Mouse (Mus musculus): ENCODE results near the gene Bhmt2. TPM values are rescaled to one million over a fixed set of nuclear protein-coding genes. Genes with fewer than 3 reads are reported as not detected.

Gene Bhmt2
- polyA plus RNA-seq, 1 experiment from 2014 or later: not detected

- WGBS: 72% methylated on average over 19 of the region's 19 CpGs
- no peak within 1 kb of the TSS for H3K9ac ChIP-seq (replicated peaks)
- no peaks in the 10 kb centered on the region for H3K36me3 ChIP-seq
- no peak within 1 kb of the TSS for H3K4me2 ChIP-seq (replicated peaks)
- H3K4me3 ChIP-seq: no peak within 1 kb of the TSS
- H3K27ac ChIP-seq (replicated peaks): no peak within 1 kb of the TSS
- H3K4me1 ChIP-seq: no peaks in the 10 kb centered on the region
- no peak for ATAC-seq (ENCODE audit: low FRiP score, low read depth)
- no peaks in the 10 kb centered on the region for H3K9me3 ChIP-seq
- no peaks in the 10 kb centered on the region for H3K27me3 ChIP-seq
Observed at GRCm38 (mm10) chr13:93637282-93638245, 36.5 kb downstream of the Bhmt2 start, which contains the start of gene Bhmt. Gene Bhmt (minus strand): TSS chr13:93637961.

GRCm38 (mm10) chr13:93636561-93636960, 37.5 kb downstream of the Bhmt2 start:
- Histone ChIP-seq H3K9me3 (no peaks in the 10 kb centered on the region), H3K27ac (replicated peaks) (no peak overlapping the region), H3K36me3 (no peaks in the 10 kb centered on the region), H3K4me2 (replicated peaks) (no peak overlapping the region), H3K4me3 (no peak overlapping the region), H3K4me1 (no peaks in the 10 kb centered on the region), H3K9ac (replicated peaks) (no peak overlapping the region), H3K27me3 (no peaks in the 10 kb centered on the region)
- 54% methylated on average over 1 of the region's 1 CpGs for WGBS
- no peak for ATAC-seq (ENCODE audit: low FRiP score, low read depth)

- no peaks in the 10 kb centered on the region for H3K27me3 ChIP-seq
- no peaks in the 10 kb centered on the region for H3K9me3 ChIP-seq
- no peak for ATAC-seq (ENCODE audit: low FRiP score, low read depth)
- H3K9ac ChIP-seq (replicated peaks): no peak overlapping the region
- no peak overlapping the region for H3K4me3 ChIP-seq
- 86% methylated on average over 5 of the region's 5 CpGs for WGBS
- H3K4me1 ChIP-seq: no peaks in the 10 kb centered on the region
- no peak overlapping the region for H3K4me2 ChIP-seq (replicated peaks)
- H3K27ac ChIP-seq (replicated peaks): no peak overlapping the region
- no peaks in the 10 kb centered on the region for H3K36me3 ChIP-seq
Observed at GRCm38 (mm10) chr13:93632927-93633326, 41.2 kb downstream of the Bhmt2 start.

- Histone ChIP-seq H3K36me3 (no peaks in the 10 kb centered on the region), H3K9me3 (no peaks in the 10 kb centered on the region), H3K9ac (replicated peaks) (no peak overlapping the region), H3K27ac (replicated peaks) (no peak overlapping the region), H3K4me1 (no peaks in the 10 kb centered on the region), H3K27me3 (no peaks in the 10 kb centered on the region), H3K4me2 (replicated peaks) (no peak overlapping the region), H3K4me3 (no peak overlapping the region)
- ATAC-seq (ENCODE audit: low FRiP score, low read depth): no peak
- WGBS: 90% methylated on average over 10 of the region's 10 CpGs
Observed at GRCm38 (mm10) chr13:93630941-93631705, 43.0 kb downstream of the Bhmt2 start.

GRCm38 (mm10) chr13:93628861-93629260, 45.2 kb downstream of the Bhmt2 start:
- Histone ChIP-seq H3K4me3 (no peak overlapping the region), H3K9me3 (no peaks in the 10 kb centered on the region), H3K27me3 (no peaks in the 10 kb centered on the region), H3K4me1 (no peaks in the 10 kb centered on the region), H3K4me2 (replicated peaks) (no peak overlapping the region), H3K27ac (replicated peaks) (no peak overlapping the region), H3K36me3 (no peaks in the 10 kb centered on the region), H3K9ac (replicated peaks) (no peak overlapping the region)
- ATAC-seq (ENCODE audit: low FRiP score, low read depth): no peak
- 24% methylated on average over 6 of the region's 6 CpGs for WGBS

- H3K4me3 ChIP-seq: no peak overlapping the region
- WGBS: 65% methylated on average over 5 of the region's 6 CpGs
- H3K4me2 ChIP-seq (replicated peaks): no peak overlapping the region
- no peak overlapping the region for H3K9ac ChIP-seq (replicated peaks)
- no peaks in the 10 kb centered on the region for H3K27me3 ChIP-seq
- no peaks in the 10 kb centered on the region for H3K36me3 ChIP-seq
- H3K9me3 ChIP-seq: no peaks in the 10 kb centered on the region
- no peak overlapping the region for H3K27ac ChIP-seq (replicated peaks)
- ATAC-seq (ENCODE audit: low FRiP score, low read depth): no peak
- H3K4me1 ChIP-seq: no peaks in the 10 kb centered on the region
Observed at GRCm38 (mm10) chr13:93614361-93614948, 59.6 kb downstream of the Bhmt2 start.

- Histone ChIP-seq H3K27me3 (no peaks in the 10 kb centered on the region), H3K4me2 (replicated peaks) (no peak overlapping the region), H3K27ac (replicated peaks) (no peak overlapping the region), H3K36me3 (no peaks in the 10 kb centered on the region), H3K4me3 (no peak overlapping the region), H3K4me1 (no peaks in the 10 kb centered on the region), H3K9me3 (no peaks in the 10 kb centered on the region), H3K9ac (replicated peaks) (no peak overlapping the region)
- 81% methylated on average over 4 of the region's 4 CpGs for WGBS
- ATAC-seq (ENCODE audit: low FRiP score, low read depth): no peak
Observed at GRCm38 (mm10) chr13:93613771-93614170, 60.3 kb downstream of the Bhmt2 start.

GRCm38 (mm10) chr13:93612660-93613607, 61.2 kb downstream of the Bhmt2 start:
- no peaks in the 10 kb centered on the region for H3K9me3 ChIP-seq
- no peaks in the 10 kb centered on the region for H3K36me3 ChIP-seq
- H3K4me1 ChIP-seq: no peaks in the 10 kb centered on the region
- H3K27ac ChIP-seq (replicated peaks): no peak overlapping the region
- no peak overlapping the region for H3K4me2 ChIP-seq (replicated peaks)
- no peak overlapping the region for H3K9ac ChIP-seq (replicated peaks)
- ATAC-seq (ENCODE audit: low FRiP score, low read depth): peak; percentile 56; the same call in 1 of the 2 replicates
- WGBS: 64% methylated on average over 19 of the region's 19 CpGs
- no peak overlapping the region for H3K4me3 ChIP-seq
- no peaks in the 10 kb centered on the region for H3K27me3 ChIP-seq

- WGBS: 85% methylated on average over 2 of the region's 2 CpGs
Observed at GRCm38 (mm10) chr13:93608476-93608875, 65.6 kb downstream of the Bhmt2 start.

GRCm38 (mm10) chr13:93607701-93608100, 66.4 kb downstream of the Bhmt2 start:
- ATAC-seq (ENCODE audit: low FRiP score, low read depth): no peak
- Histone ChIP-seq H3K27me3 (no peaks in the 10 kb centered on the region), H3K4me3 (no peak overlapping the region), H3K36me3 (no peaks in the 10 kb centered on the region), H3K4me1 (0 out of 2 replicates have a peak, but pooled peaks cover 2% of the 10 kb centered on the region), H3K9ac (replicated peaks) (no peak overlapping the region), H3K4me2 (replicated peaks) (no peak overlapping the region), H3K27ac (replicated peaks) (no peak overlapping the region), H3K9me3 (no peaks in the 10 kb centered on the region)
- 92% methylated on average over 3 of the region's 3 CpGs for WGBS

More at GRCm38 (mm10) chr13:93608476-93608875, 65.6 kb downstream of the Bhmt2 start:
- H3K27me3 ChIP-seq: no peaks in the 10 kb centered on the region
- H3K4me3 ChIP-seq: no peak overlapping the region
- no peak overlapping the region for H3K4me2 ChIP-seq (replicated peaks)
- no peak overlapping the region for H3K27ac ChIP-seq (replicated peaks)
- H3K9me3 ChIP-seq: no peaks in the 10 kb centered on the region
- H3K4me1 ChIP-seq: 0 out of 2 replicates have a peak, but pooled peaks cover 2% of the 10 kb centered on the region
- ATAC-seq (ENCODE audit: low FRiP score, low read depth): no peak
- no peak overlapping the region for H3K9ac ChIP-seq (replicated peaks)
- H3K36me3 ChIP-seq: no peaks in the 10 kb centered on the region

Measured in midbrain, embryonic 12.5 days (tissue).